Mouse (Mus musculus): Measurements from ENCODE around the gene Mapk1. TPM values are rescaled to one million over a fixed set of nuclear protein-coding genes. Genes with fewer than 3 reads are reported as not detected.

The Mapk1 gene
- polyA plus RNA-seq, 1 experiment from 2014 or later, result 190 TPM

GRCm38 (mm10) chr16:17078101-17078500, 94.9 kb downstream of the Mapk1 start:
- no peak for DNase-seq (ENCODE audit: low spot score)

- DNase-seq (ENCODE audit: low spot score), result no peak
Measured at GRCm38 (mm10) chr16:17082121-17082792, 99.1 kb downstream of the Mapk1 start.

GRCm38 (mm10) chr16:17085636-17086035, 102.5 kb downstream of the Mapk1 start:
- no peak for DNase-seq (ENCODE audit: low spot score)

- DNase-seq (ENCODE audit: low spot score), result no peak
Measured at GRCm38 (mm10) chr16:17086241-17086640, 103.1 kb downstream of the Mapk1 start.

- no peak for DNase-seq (ENCODE audit: low spot score)
Measured at GRCm38 (mm10) chr16:17086669-17087193, 103.5 kb downstream of the Mapk1 start.

- no peak for DNase-seq (ENCODE audit: low spot score)
Measured at GRCm38 (mm10) chr16:17088346-17088745, 105.2 kb downstream of the Mapk1 start.

- no peak for DNase-seq (ENCODE audit: low spot score)
Measured at GRCm38 (mm10) chr16:17096938-17097337, 113.8 kb downstream of the Mapk1 start.

Other genes with a start within 250 kb of the Mapk1 start
- gene Spag6l, start 153.9 kb upstream of the Mapk1 start, polyA plus RNA-seq (2015; fragmentation: Nextera tagmentation; extraction: Ambion mirVana), result 0.29 and 0.62 TPM in 2 replicates
- gene Igll1, start 119.4 kb upstream of the Mapk1 start, polyA plus RNA-seq (2015; fragmentation: Nextera tagmentation; extraction: Ambion mirVana), result 0.62 and 0.64 TPM in 2 replicates
- 53.2 and 59.6 TPM in 2 replicates for gene Top3b, start 112.6 kb upstream of the Mapk1 start, polyA plus RNA-seq (2015; fragmentation: Nextera tagmentation; extraction: Ambion mirVana)
- 6.3 and 7.3 TPM in 2 replicates for gene Vpreb1, start 112.5 kb upstream of the Mapk1 start, polyA plus RNA-seq (2015; fragmentation: Nextera tagmentation; extraction: Ambion mirVana)
- 18.1 and 19.8 TPM in 2 replicates for gene Ppm1f, start 86.9 kb upstream of the Mapk1 start, polyA plus RNA-seq (2015; fragmentation: Nextera tagmentation; extraction: Ambion mirVana)
- 10.2 and 12.2 TPM in 2 replicates for gene Ypel1, start 86.3 kb downstream of the Mapk1 start, polyA plus RNA-seq (2015; fragmentation: Nextera tagmentation; extraction: Ambion mirVana)
- gene Ppil2, start 127.9 kb downstream of the Mapk1 start, polyA plus RNA-seq (2015; fragmentation: Nextera tagmentation; extraction: Ambion mirVana), result 148 and 150 TPM in 2 replicates
- gene 2610318N02Rik, start 141.8 kb downstream of the Mapk1 start, polyA plus RNA-seq (2015; fragmentation: Nextera tagmentation; extraction: Ambion mirVana), result 56.5 and 61.3 TPM in 2 replicates
- 74.2 and 113 TPM in 2 replicates for gene Sdf2l1, start 149.0 kb downstream of the Mapk1 start, polyA plus RNA-seq (2015; fragmentation: Nextera tagmentation; extraction: Ambion mirVana)
- gene Ydjc, start 161.2 kb downstream of the Mapk1 start, polyA plus RNA-seq (2015; fragmentation: Nextera tagmentation; extraction: Ambion mirVana), result 17.2 and 18.7 TPM in 2 replicates
- 0.73 and 1.3 TPM in 2 replicates for gene Ccdc116, start 163.8 kb downstream of the Mapk1 start, polyA plus RNA-seq (2015; fragmentation: Nextera tagmentation; extraction: Ambion mirVana)
- 420 and 454 TPM in 2 replicates for gene Ube2l3, start 219.3 kb downstream of the Mapk1 start, polyA plus RNA-seq (2015; fragmentation: Nextera tagmentation; extraction: Ambion mirVana)
- gene Rimbp3, start 225.2 kb downstream of the Mapk1 start, polyA plus RNA-seq (2015; fragmentation: Nextera tagmentation; extraction: Ambion mirVana), result 0.30 and 0.48 TPM in 2 replicates